Mouse (Mus musculus): ENCODE data around the gene Tsfm.

GRCm38 (mm10) chr10:126978277-126978994, 52.2 kb downstream of the Tsfm start, which contains the start of gene Ctdsp2:
- peak; percentile 93 for TF ChIP-seq POLR2A (IDR thresholded peaks at IDR 0.05; ENCODE audit: borderline replicate concordance, insufficient read depth, low read length)
- no peak for TF ChIP-seq CTCF (IDR thresholded peaks at IDR 0.05; ENCODE audit: borderline replicate concordance, insufficient read depth, low read depth, low read length)
